Mouse (Mus musculus) bone marrow, adult 2 months (tissue): Measurements from ENCODE around the gene Kdelr2. TPM values are rescaled to one million over a fixed set of nuclear protein-coding genes. Genes with fewer than 3 reads are reported as not detected.

Experiments used
- H3K27ac ChIP-seq: fragments of 200-500 bp; 2 replicates; pipeline ENCODE4 v1.5.1; 2012; ENCODE audit warnings: low read depth, mild to moderate bottlenecking, control low read depth, inconsistent platforms, low read length; ENCODE audit not compliant: control insufficient read depth, poor library complexity, insufficient read depth
- H3K4me1 ChIP-seq: fragments of 200-500 bp; 2 replicates; pipeline ENCODE4 v1.6.1; 2011; ENCODE audit warnings: low read length; ENCODE audit not compliant: control insufficient read depth, insufficient read depth
- H3K4me3 ChIP-seq: fragments of 200-500 bp; replicated peaks from 2 replicates; pipeline ENCODE3; 2011; ENCODE audit warnings: mild to moderate bottlenecking, low read depth, low read length, control low read depth; ENCODE audit not compliant: control insufficient read depth
- CTCF ChIP-seq: fragments of 200-500 bp; IDR thresholded peaks from 2 replicates; pipeline ENCODE4 v1.5.1; 2011; ENCODE audit warnings: low read length, control low read depth; ENCODE audit not compliant: control insufficient read depth, insufficient read depth
- POLR2A ChIP-seq: fragments of 200-500 bp; IDR thresholded peaks from 2 replicates; pipeline ENCODE4 v1.6.1; 2011; ENCODE audit warnings: low read depth, mild to moderate bottlenecking, control low read depth, low read length, borderline replicate concordance; ENCODE audit not compliant: control insufficient read depth
- WGBS: fragments of 180-500 bp; shearing (Covaris S2); methylation state at CpG from one replicate; pipeline ENCODE4 v1.1.7; 2018; 5-methylcytosine and 5-hydroxymethylcytosine counted together
- polyA plus RNA-seq: library from polyadenylated mRNA; stranded (reverse); fragments of >200 nt; gene quantifications from 2 replicates; pipeline ENCODE4 v1.2.4, GENCODE M21; 2011; ENCODE audit warnings: low replicate concordance; ENCODE audit not compliant: missing spikeins, insufficient read depth, insufficient read length

Gene Kdelr2
- polyA plus RNA-seq, 1 experiment, result 24.9 TPM

DNA sequence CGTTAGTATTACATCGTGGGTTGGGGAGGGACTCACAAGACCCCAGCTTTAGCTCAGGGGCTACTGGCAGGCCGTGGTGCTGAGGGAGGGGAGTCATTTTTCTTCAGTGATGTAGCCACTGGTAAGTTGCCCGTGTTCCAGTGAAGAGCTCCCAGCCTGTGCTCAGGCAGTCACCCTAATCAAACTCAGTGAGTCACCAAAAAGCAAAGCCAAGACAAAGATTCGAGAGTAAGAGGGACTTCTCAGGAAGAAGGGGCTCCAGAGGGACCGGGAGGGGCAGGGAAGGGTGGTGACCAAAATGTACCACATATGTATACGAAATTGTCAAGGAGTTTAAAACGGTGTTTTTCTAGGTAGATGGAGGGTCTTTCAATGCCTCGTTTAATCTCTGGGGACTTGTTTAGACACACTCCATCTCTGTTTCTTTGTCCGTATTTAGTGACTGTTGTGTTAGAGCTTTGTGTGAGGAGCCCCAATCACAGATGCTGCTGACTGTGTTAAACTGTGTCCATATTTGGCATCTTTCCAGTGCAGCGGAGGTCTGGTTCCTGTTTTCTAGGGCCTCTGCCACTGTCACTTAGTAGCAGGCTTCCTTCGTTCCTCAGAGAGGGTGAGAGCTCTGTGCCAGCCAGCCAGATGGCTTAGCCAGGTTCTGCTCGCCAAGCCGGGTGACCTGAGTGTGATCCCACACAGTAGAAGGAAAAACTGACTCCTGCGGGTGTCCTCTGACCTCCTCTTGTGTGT is 67.0 kb downstream of the Kdelr2 start:
- Histone ChIP-seq H3K4me1 (peaks cover 6% of the 10 kb centered on the region; the same call in 1 of the 2 replicates), H3K4me3 (no peak overlapping the region), H3K27ac (peak overlapping the region; percentile 59)
- WGBS, result 26% methylated on average over 15 of the region's 15 CpGs
- TF ChIP-seq CTCF (no peak), POLR2A (no peak)

DNA sequence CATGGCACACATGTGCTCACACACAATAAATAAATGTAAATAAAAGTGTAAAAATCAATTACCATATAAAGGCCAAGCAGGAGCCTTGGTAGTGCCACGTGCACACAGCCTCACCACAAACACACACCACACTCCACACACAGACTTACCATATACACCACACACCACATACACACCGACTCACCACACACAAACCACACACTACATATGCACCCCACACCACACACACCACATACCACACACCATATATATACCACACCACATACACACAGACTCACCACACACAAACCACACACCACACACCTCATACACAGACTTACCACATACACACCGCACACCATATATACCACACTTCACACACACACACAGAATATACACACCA is 67.5 kb downstream of the Kdelr2 start:
- H3K4me3 ChIP-seq, result no peak overlapping the region
- peaks cover 7% of the 10 kb centered on the region; the same call in 1 of the 2 replicates for H3K4me1 ChIP-seq
- TF ChIP-seq POLR2A (no peak), CTCF (no peak)
- H3K27ac ChIP-seq, result peak overlapping the region; percentile 59; the same call in 1 of the 2 replicates
- 33% methylated on average over 3 of the region's 3 CpGs for WGBS

Other genes with a start within 250 kb of the Kdelr2 start
- gene Rbak, start 223.1 kb upstream of the Kdelr2 start, polyA plus RNA-seq, result 3.8 and 6.9 TPM in 2 replicates
- not detected in 2 replicates for gene Spdye4b, start 222.8 kb upstream of the Kdelr2 start, polyA plus RNA-seq
- gene Spdye4a, start 176.9 kb upstream of the Kdelr2 start, polyA plus RNA-seq, result not detected in 2 replicates
- gene Zfp12, start 168.7 kb upstream of the Kdelr2 start, polyA plus RNA-seq, result 1.7 and 5.6 TPM in 2 replicates
- gene Zfp316, start 133.8 kb upstream of the Kdelr2 start, polyA plus RNA-seq, result 0.87 and 0.90 TPM in 2 replicates
- gene Zfp853, start 110.2 kb upstream of the Kdelr2 start, polyA plus RNA-seq, result not detected in 2 replicates
- 7.6 and 13.1 TPM in 2 replicates for gene E130309D02Rik, start 88.5 kb upstream of the Kdelr2 start, polyA plus RNA-seq
- gene Zdhhc4, start 74.6 kb upstream of the Kdelr2 start, polyA plus RNA-seq, result 21.0 and 33.2 TPM in 2 replicates
- not detected in 2 replicates for gene Grid2ip, start 46.5 kb upstream of the Kdelr2 start, polyA plus RNA-seq
- 11.3 and 12.4 TPM in 2 replicates for gene Daglb, start 60.7 kb downstream of the Kdelr2 start, polyA plus RNA-seq
- gene Rac1, start 124.2 kb downstream of the Kdelr2 start, polyA plus RNA-seq, result 75.0 and 92.5 TPM in 2 replicates
- 19.7 and 20.4 TPM in 2 replicates for gene Cyth3, start 218.6 kb downstream of the Kdelr2 start, polyA plus RNA-seq